Mouse (Mus musculus) duodenum, adult 2 months (tissue): Measurements from ENCODE around the gene Mustn1. TPM values are rescaled to one million over a fixed set of nuclear protein-coding genes. Genes with fewer than 3 reads are reported as not detected.

ENCODE experiments used
- polyA plus RNA-seq: library from polyadenylated mRNA; depleted of rRNA; stranded (reverse); fragments of >200 nt; gene quantifications from 2 replicates; pipeline ENCODE4 v1.2.3, GENCODE M21; 2012; ENCODE audit warnings: low replicate concordance; rRNA removed

The Mustn1 gene
- 11.0 and 19.2 TPM in 2 replicates for polyA plus RNA-seq

DNA sequence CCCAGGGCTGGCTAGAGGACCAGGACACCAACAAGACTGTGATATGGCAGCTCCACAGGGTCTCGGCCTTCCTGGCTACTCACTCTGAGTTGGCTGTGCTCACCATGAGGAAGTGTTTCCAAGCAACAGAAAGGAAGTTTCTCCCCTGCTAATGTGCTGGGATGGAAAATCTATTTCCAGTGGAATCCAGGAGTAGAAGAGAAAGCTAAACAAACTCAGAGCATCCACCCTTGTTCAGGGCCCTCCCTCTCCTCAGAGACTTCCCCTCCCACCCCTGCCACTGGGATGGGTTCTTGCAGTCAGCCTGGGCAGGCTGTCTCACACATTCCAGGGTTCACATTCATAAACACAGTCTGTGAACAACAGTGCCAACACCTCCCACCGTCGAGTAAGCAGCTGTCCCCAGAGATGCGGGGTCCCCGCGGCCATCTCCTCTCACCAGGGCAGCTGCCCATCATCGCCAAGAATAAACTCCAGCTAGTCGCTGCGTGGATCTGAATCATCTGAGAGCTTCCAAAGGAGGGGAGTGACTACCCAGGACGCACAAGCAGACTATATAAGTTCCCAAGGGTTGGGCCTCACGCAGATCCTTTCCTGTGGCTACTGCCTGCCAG, at the start of gene Mustn1:
Gene Mustn1, plus strand, starts transcription at position 243 of the 614 bp plus-strand sequence.

DNA sequence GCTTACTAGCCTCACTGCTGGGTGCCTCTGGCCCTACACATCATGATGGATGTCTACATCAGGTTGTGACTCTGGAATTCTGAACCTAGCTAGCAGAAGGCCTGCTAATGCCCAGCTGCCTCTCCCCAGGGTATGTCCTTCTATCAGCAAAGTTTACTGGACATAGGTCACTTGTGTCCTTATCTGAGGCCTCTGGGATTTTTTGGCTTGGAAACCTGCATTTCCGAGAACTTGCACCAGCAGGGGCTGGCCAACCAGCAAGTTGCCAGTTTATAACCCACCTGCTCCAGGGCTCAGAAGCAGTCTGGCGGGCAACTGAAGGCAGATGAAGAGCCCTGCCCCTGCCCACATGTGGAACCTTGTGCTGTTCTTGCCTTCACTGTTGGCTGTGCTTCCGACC, 7.2 kb downstream of the Mustn1 start, which contains the start of gene Itih4:
Gene Itih4, plus strand, starts transcription at position 273 of the 400 bp plus-strand sequence.

DNA sequence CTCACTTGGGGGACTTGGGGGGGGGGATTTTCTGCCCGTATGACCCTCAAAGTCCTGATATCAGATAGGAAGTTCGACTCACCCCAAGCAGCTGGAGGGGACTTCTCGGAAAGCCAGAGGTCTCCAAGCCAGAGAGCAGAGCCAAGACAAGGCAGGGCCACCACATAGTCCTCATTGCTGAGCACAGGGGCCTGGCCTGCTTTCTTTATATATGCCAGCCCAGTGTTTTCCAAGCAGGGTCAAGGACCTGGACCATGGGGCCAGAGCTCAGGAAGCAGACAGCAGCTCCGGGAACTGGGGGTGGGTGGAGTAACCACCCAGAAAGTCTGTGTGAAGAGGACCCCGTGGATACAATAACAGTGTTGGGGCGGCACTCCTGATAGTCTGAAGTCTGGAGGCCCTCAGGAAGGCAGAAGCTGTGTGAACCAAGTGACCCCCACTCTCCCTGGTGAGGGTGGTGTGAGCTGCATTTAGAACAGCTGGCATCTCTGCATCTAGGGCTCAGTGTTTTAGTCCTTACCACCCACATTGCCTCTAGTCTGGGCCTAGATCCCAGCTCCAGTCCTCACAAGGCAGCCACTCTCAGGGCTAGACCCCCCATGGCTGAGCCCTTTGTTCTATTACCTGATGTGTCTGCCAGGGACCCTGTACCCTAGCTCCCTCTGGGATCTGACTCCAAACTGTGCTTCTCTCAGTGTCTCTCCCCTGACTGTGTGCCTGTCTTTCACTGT, 44.5 kb downstream of the Mustn1 start, which contains the start of gene Itih3:
Gene Itih3, minus strand, starts transcription at position 386 of the 731 bp plus-strand sequence.

Other genes starting within 250 kb of the Mustn1 start
- 4.1 and 4.6 TPM in 2 replicates for gene Rft1, start 224.8 kb upstream of the Mustn1 start, polyA plus RNA-seq
- gene Sfmbt1, start 164.4 kb upstream of the Mustn1 start, polyA plus RNA-seq: 0.27 and 0.34 TPM in 2 replicates
- gene Tmem110, start 53.6 kb upstream of the Mustn1 start, polyA plus RNA-seq: 9.2 and 14.9 TPM in 2 replicates
- 0.05 and 1.2 TPM in 2 replicates for gene Itih4, start 7.3 kb downstream of the Mustn1 start, polyA plus RNA-seq
- gene Itih3, start 44.6 kb downstream of the Mustn1 start, polyA plus RNA-seq: 0.18 and 0.63 TPM in 2 replicates
- 0.06 TPM in 1 of 2 replicates, not detected in the other for gene Itih1, start 64.1 kb downstream of the Mustn1 start, polyA plus RNA-seq
- gene Nek4, start 72.2 kb downstream of the Mustn1 start, polyA plus RNA-seq: 0.97 and 1.9 TPM in 2 replicates
- 3.1 and 3.6 TPM in 2 replicates for gene Glt8d1, start 122.2 kb downstream of the Mustn1 start, polyA plus RNA-seq
- 44.8 and 72.3 TPM in 2 replicates for gene Spcs1, start 122.5 kb downstream of the Mustn1 start, polyA plus RNA-seq
- 3.9 and 4.9 TPM in 2 replicates for gene Pbrm1, start 139.9 kb downstream of the Mustn1 start, polyA plus RNA-seq
- gene Gnl3, start 140.0 kb downstream of the Mustn1 start, polyA plus RNA-seq: 4.8 and 6.8 TPM in 2 replicates
- 44.1 and 80.0 TPM in 2 replicates for gene Smim4, start 249.8 kb downstream of the Mustn1 start, polyA plus RNA-seq